Mouse (Mus musculus) kidney, postnatal 4 days (tissue): ENCODE data around the gene Kctd17.
A peak's percentile ranks its signal among the peaks of the same experiment; 100 is the strongest.

ENCODE experiments used
- DNase-seq, 2 experiments: peaks; one replicate each; pipeline ENCODE4 v3.0.0; 2021; ENCODE audit warnings: mixed read lengths in 2 of 2

Kctd17 gene

GRCm38 (mm10) chr15:78449694-78450418 is 21.5 kb downstream of the Kctd17 start:
- peak; percentile 36 to 61 for DNase-seq

- DNase-seq, result no peak
Observed at GRCm38 (mm10) chr15:78450419-78450768, 22.0 kb downstream of the Kctd17 start.

- DNase-seq, result no peak
Observed at GRCm38 (mm10) chr15:78451201-78451600, 22.8 kb downstream of the Kctd17 start.

- no peak for DNase-seq
Observed at GRCm38 (mm10) chr15:78452929-78453328, 24.6 kb downstream of the Kctd17 start.

GRCm38 (mm10) chr15:78455168-78455567 is 26.8 kb downstream of the Kctd17 start:
- no peak for DNase-seq

GRCm38 (mm10) chr15:78456051-78456450 is 27.7 kb downstream of the Kctd17 start:
- DNase-seq, result no peak

GRCm38 (mm10) chr15:78457193-78457592 is 28.8 kb downstream of the Kctd17 start:
- no peak for DNase-seq

GRCm38 (mm10) chr15:78462981-78463380 is 34.6 kb downstream of the Kctd17 start:
- no peak for DNase-seq

- peak in 1 of 2 experiments; percentile 29 for DNase-seq
Observed at GRCm38 (mm10) chr15:78466809-78467208, 38.4 kb downstream of the Kctd17 start.

- no peak for DNase-seq
Observed at GRCm38 (mm10) chr15:78467570-78467969, 39.2 kb downstream of the Kctd17 start.

- no peak for DNase-seq
Observed at GRCm38 (mm10) chr15:78468379-78468937, 40.1 kb downstream of the Kctd17 start, which contains the start of gene Tmprss6. Gene Tmprss6 (minus strand): TSS chr15:78468634.

- no peak for DNase-seq
Observed at GRCm38 (mm10) chr15:78470495-78471276, 42.3 kb downstream of the Kctd17 start.

- DNase-seq, result peak in 1 of 2 experiments; percentile 16
Observed at GRCm38 (mm10) chr15:78471902-78472301, 43.5 kb downstream of the Kctd17 start.

GRCm38 (mm10) chr15:78473442-78473841 is 45.1 kb downstream of the Kctd17 start:
- DNase-seq, result no peak

GRCm38 (mm10) chr15:78475604-78476031 is 47.3 kb downstream of the Kctd17 start:
- DNase-seq, result no peak

GRCm38 (mm10) chr15:78476878-78477277 is 48.5 kb downstream of the Kctd17 start:
- no peak for DNase-seq

- no peak for DNase-seq
Observed at GRCm38 (mm10) chr15:78478073-78478472, 49.7 kb downstream of the Kctd17 start.

- no peak for DNase-seq
Observed at GRCm38 (mm10) chr15:78479470-78479869, 51.1 kb downstream of the Kctd17 start.

- no peak for DNase-seq
Observed at GRCm38 (mm10) chr15:78480111-78480510, 51.7 kb downstream of the Kctd17 start.

- no peak for DNase-seq
Observed at GRCm38 (mm10) chr15:78480991-78481390, 52.6 kb downstream of the Kctd17 start.

- peak; percentile 18 to 19 for DNase-seq
Observed at GRCm38 (mm10) chr15:78481448-78482000, 53.2 kb downstream of the Kctd17 start.

GRCm38 (mm10) chr15:78482518-78482917 is 54.2 kb downstream of the Kctd17 start:
- DNase-seq, result no peak

- no peak for DNase-seq
Observed at GRCm38 (mm10) chr15:78483311-78483710, 54.9 kb downstream of the Kctd17 start.
